Mouse (Mus musculus): ENCODE results near the gene 4931409K22Rik. TPM values are rescaled to one million over a fixed set of nuclear protein-coding genes. Genes with fewer than 3 reads are reported as not detected.

4931409K22Rik gene
- polyA plus RNA-seq, 1 experiment from 2014 or later, result 0.20 TPM

- DNase-seq (ENCODE audit: low spot score), result peak; percentile 88
- H3K36me3 ChIP-seq (ENCODE audit: control insufficient read depth, insufficient read depth, low read length), result no peaks in the 10 kb centered on the region
- H3K27me3 ChIP-seq (ENCODE audit: control insufficient read depth, insufficient read depth, low read length), result no peaks in the 10 kb centered on the region
- peak; percentile 49 for ATAC-seq (replicated peaks; ENCODE audit: low FRiP score)
- under 1% methylated on average over 73 of the region's 73 CpGs for WGBS
- H3K27ac ChIP-seq (ENCODE audit: low read depth, low read length), result peak overlapping the region; percentile 98
- H3K9ac ChIP-seq (ENCODE audit: low read length), result peak overlapping the region; percentile 84
- peaks cover 73% of the 10 kb centered on the region for H3K4me1 ChIP-seq (replicated peaks; ENCODE audit: control insufficient read depth, insufficient read depth, low read length)
- no peaks in the 10 kb centered on the region for H3K9me3 ChIP-seq (ENCODE audit: control insufficient read depth, low read length)
- peak overlapping the region; percentile 94 for H3K4me2 ChIP-seq (ENCODE audit: low read depth, low read length, severe bottlenecking)
- peak overlapping the region; percentile 67 for H3K4me3 ChIP-seq (ENCODE audit: low read depth, low read length)
These were observed 45.5 kb upstream of the 4931409K22Rik start for GRCm38 (mm10) chr5:24601911-24602750.

DNA sequence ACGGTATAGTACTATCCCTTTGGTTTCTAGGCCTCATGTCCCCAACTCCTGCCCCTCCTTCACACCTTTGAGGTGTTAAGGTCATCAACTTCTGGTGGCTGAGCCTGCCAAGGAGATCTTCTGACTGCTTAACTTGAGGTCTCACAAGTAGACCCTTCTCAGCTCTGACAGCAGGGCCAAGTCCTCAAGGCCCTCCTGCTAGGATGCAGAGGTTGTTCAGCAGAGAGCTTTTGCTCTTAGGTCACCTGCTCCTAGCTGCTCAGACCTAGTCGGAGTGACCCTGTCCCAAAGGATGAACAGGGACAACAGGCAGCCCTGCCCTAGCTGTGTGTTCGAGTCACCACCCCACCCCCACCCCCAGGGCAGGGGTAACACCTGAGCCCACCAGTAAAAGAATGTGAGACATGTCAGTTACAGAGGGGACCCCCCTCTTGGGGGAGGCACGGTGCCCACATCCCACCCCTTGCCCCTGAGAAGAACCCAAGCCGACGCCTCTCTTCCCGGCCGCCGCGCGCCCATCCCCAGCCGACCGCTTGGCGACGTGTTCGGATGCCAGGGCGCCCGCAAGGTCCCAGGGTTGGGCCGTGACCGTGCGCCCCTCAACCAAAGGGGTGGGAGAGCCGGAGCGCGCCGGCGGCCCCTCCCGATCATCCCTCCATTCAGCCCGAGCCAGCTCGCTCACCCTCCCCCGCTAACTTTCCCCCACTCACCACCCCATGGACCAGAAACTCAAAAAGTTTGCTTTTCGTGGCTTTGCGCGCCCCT lies 44.6 kb upstream of the 4931409K22Rik start:
- ATAC-seq (replicated peaks; ENCODE audit: low FRiP score) (no peak), DNase-seq (ENCODE audit: low spot score) (peak; percentile 79)
- Histone ChIP-seq H3K9ac (ENCODE audit: low read length) (peak overlapping the region; percentile 84), H3K27ac (ENCODE audit: low read depth, low read length) (peak overlapping the region; percentile 98), H3K36me3 (ENCODE audit: control insufficient read depth, insufficient read depth, low read length) (no peaks in the 10 kb centered on the region), H3K9me3 (ENCODE audit: control insufficient read depth, low read length) (no peaks in the 10 kb centered on the region), H3K4me1 (replicated peaks; ENCODE audit: control insufficient read depth, insufficient read depth, low read length) (peaks cover 69% of the 10 kb centered on the region), H3K4me3 (ENCODE audit: low read depth, low read length) (peak overlapping the region; percentile 67), H3K27me3 (ENCODE audit: control insufficient read depth, insufficient read depth, low read length) (no peaks in the 10 kb centered on the region), H3K4me2 (ENCODE audit: low read depth, low read length, severe bottlenecking) (peak overlapping the region; percentile 94)
- WGBS, result under 1% methylated on average over 33 of the region's 33 CpGs

- Histone ChIP-seq H3K36me3 (ENCODE audit: control insufficient read depth, insufficient read depth, low read length) (no peaks in the 10 kb centered on the region; the same call in 1 of the 2 replicates), H3K4me3 (ENCODE audit: low read depth, low read length) (no peak overlapping the region), H3K9me3 (ENCODE audit: control insufficient read depth, low read length) (no peaks in the 10 kb centered on the region), H3K27ac (ENCODE audit: low read depth, low read length) (no peak overlapping the region), H3K4me1 (replicated peaks; ENCODE audit: control insufficient read depth, insufficient read depth, low read length) (peaks cover 68% of the 10 kb centered on the region), H3K4me2 (ENCODE audit: low read depth, low read length, severe bottlenecking) (peak overlapping the region; percentile 94), H3K9ac (ENCODE audit: low read length) (no peak overlapping the region), H3K27me3 (ENCODE audit: control insufficient read depth, insufficient read depth, low read length) (no peaks in the 10 kb centered on the region)
- DNase-seq (ENCODE audit: low spot score) (no peak), ATAC-seq (replicated peaks; ENCODE audit: low FRiP score) (no peak)
- 54% methylated on average over 2 of the region's 2 CpGs for WGBS
These were observed 43.6 kb upstream of the 4931409K22Rik start for GRCm38 (mm10) chr5:24600236-24600635.

GRCm38 (mm10) chr5:24599137-24599536 lies 42.5 kb upstream of the 4931409K22Rik start:
- no peaks in the 10 kb centered on the region for H3K27me3 ChIP-seq (ENCODE audit: control insufficient read depth, insufficient read depth, low read length)
- H3K4me3 ChIP-seq (ENCODE audit: low read depth, low read length), result peak overlapping the region; percentile 46
- peaks cover 62% of the 10 kb centered on the region for H3K4me1 ChIP-seq (replicated peaks; ENCODE audit: control insufficient read depth, insufficient read depth, low read length)
- H3K9me3 ChIP-seq (ENCODE audit: control insufficient read depth, low read length), result no peaks in the 10 kb centered on the region
- peak overlapping the region; percentile 90 for H3K4me2 ChIP-seq (ENCODE audit: low read depth, low read length, severe bottlenecking)
- H3K36me3 ChIP-seq (ENCODE audit: control insufficient read depth, insufficient read depth, low read length), result peaks cover 6% of the 10 kb centered on the region; the same call in 1 of the 2 replicates
- H3K27ac ChIP-seq (ENCODE audit: low read depth, low read length), result no peak overlapping the region
- DNase-seq (ENCODE audit: low spot score), result no peak
- ATAC-seq (replicated peaks; ENCODE audit: low FRiP score), result no peak
- peak overlapping the region; percentile 73 for H3K9ac ChIP-seq (ENCODE audit: low read length)
- 14% methylated on average over 8 of the region's 8 CpGs for WGBS

- peaks cover 57% of the 10 kb centered on the region for H3K4me1 ChIP-seq (replicated peaks; ENCODE audit: control insufficient read depth, insufficient read depth, low read length)
- peak overlapping the region; percentile 90 for H3K4me2 ChIP-seq (ENCODE audit: low read depth, low read length, severe bottlenecking)
- H3K9ac ChIP-seq (ENCODE audit: low read length), result peak overlapping the region; percentile 73
- peak overlapping the region; percentile 57 for H3K27ac ChIP-seq (ENCODE audit: low read depth, low read length)
- peaks cover 6% of the 10 kb centered on the region; the same call in 1 of the 2 replicates for H3K36me3 ChIP-seq (ENCODE audit: control insufficient read depth, insufficient read depth, low read length)
- peak; percentile 28 for ATAC-seq (replicated peaks; ENCODE audit: low FRiP score)
- no peaks in the 10 kb centered on the region for H3K9me3 ChIP-seq (ENCODE audit: control insufficient read depth, low read length)
- H3K27me3 ChIP-seq (ENCODE audit: control insufficient read depth, insufficient read depth, low read length), result no peaks in the 10 kb centered on the region
- peak; percentile 86 for DNase-seq (ENCODE audit: low spot score)
- WGBS, result 2% methylated on average over 41 of the region's 41 CpGs
- peak overlapping the region; percentile 46 for H3K4me3 ChIP-seq (ENCODE audit: low read depth, low read length)
These were observed 42.0 kb upstream of the 4931409K22Rik start for GRCm38 (mm10) chr5:24598570-24599006.

DNA sequence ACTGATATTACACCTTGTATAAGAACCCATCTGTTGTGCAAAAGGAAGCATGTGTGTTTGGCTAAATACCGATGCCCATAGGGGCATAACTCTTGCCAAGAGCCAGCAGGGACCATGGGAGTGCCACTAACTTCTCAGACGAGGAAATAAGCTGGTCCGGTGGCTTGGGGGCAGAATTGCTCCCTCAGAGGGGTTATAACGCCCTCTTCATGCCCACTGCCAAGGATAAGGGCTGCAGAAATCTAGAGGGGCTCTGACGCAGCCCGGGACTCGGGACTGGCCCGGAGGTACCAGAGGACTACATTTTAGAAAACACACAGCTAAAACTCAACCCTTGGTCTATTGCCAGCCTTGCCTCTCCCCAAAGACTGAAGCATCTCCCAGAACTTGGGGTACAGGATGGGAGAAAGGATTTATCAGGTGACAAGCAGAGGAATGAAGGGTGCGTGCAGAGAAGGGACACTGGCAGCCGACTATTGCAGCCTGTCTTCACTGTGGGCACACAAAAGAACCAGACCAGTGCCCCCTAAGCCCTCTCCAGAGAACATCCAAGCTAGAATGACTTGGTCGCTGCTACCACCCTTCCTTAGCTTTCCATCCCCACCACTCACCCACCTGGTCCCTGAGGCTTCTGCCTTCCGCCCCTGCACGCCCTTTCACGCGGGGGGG lies 41.4 kb upstream of the 4931409K22Rik start:
- DNase-seq (ENCODE audit: low spot score), result peak; percentile 59
- whole genome bisulfite sequencing, result 21% methylated on average over 15 of the region's 15 CpGs

GRCm38 (mm10) chr5:24597221-24597728 lies 40.7 kb upstream of the 4931409K22Rik start:
- DNase-seq (ENCODE audit: low spot score), result peak; percentile 90
- WGBS, result 37% methylated on average over 2 of the region's 2 CpGs
- Histone ChIP-seq H3K27me3 (ENCODE audit: control insufficient read depth, insufficient read depth, low read length) (no peaks in the 10 kb centered on the region), H3K4me3 (ENCODE audit: low read depth, low read length) (peak overlapping the region; percentile 3; the same call in 1 of the 2 replicates), H3K9me3 (ENCODE audit: control insufficient read depth, low read length) (no peaks in the 10 kb centered on the region), H3K27ac (ENCODE audit: low read depth, low read length) (peak overlapping the region; percentile 98), H3K4me1 (replicated peaks; ENCODE audit: control insufficient read depth, insufficient read depth, low read length) (peaks cover 46% of the 10 kb centered on the region), H3K36me3 (ENCODE audit: control insufficient read depth, insufficient read depth, low read length) (peaks cover 17% of the 10 kb centered on the region; the same call in 1 of the 2 replicates), H3K9ac (ENCODE audit: low read length) (peak overlapping the region; percentile 55), H3K4me2 (ENCODE audit: low read depth, low read length, severe bottlenecking) (peak overlapping the region; percentile 44)
- peak; percentile 28 for ATAC-seq (replicated peaks; ENCODE audit: low FRiP score)

More for the DNA sequence above, 41.4 kb upstream of the 4931409K22Rik start:
- Histone ChIP-seq H3K9ac (ENCODE audit: low read length) (peak overlapping the region; percentile 73), H3K4me2 (ENCODE audit: low read depth, low read length, severe bottlenecking) (peak overlapping the region; percentile 90), H3K4me1 (replicated peaks; ENCODE audit: control insufficient read depth, insufficient read depth, low read length) (peaks cover 52% of the 10 kb centered on the region), H3K27ac (ENCODE audit: low read depth, low read length) (peak overlapping the region; percentile 57), H3K9me3 (ENCODE audit: control insufficient read depth, low read length) (no peaks in the 10 kb centered on the region), H3K4me3 (ENCODE audit: low read depth, low read length) (peak overlapping the region; percentile 46), H3K36me3 (ENCODE audit: control insufficient read depth, insufficient read depth, low read length) (peaks cover 10% of the 10 kb centered on the region; the same call in 1 of the 2 replicates), H3K27me3 (ENCODE audit: control insufficient read depth, insufficient read depth, low read length) (no peaks in the 10 kb centered on the region)
- ATAC-seq (replicated peaks; ENCODE audit: low FRiP score), result no peak
